Mouse (Mus musculus): Measurements from ENCODE around the gene Dnaic1.

DNA sequence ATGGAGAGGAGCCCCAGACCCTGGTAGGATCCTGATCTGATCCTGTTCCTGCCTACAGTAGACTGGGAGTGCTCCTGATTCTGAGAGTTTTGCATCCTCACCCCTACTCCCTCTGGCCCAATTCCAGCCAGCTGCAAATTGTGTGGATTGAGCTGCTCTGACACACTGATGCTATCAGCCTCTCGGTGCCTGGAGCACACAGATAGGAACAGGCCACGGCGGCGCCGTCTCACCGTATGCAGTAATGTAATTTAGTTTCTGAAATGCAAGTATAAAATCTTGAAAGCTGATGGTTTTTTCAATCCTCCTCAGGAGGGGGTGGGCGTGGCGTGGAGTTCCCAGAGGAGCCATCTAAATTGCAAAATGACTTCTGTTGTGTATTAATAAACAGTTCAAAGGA lies 27.4 kb upstream of the Dnaic1 start:
- no peak for TF ChIP-seq ZC3H11A (IDR thresholded peaks at IDR 0.05; ENCODE audit: low read depth, low read length)
- no peak for TF ChIP-seq POLR2A (IDR thresholded peaks at IDR 0.05; ENCODE audit: low read depth, low read length)
- no peak for TF ChIP-seq GABPA (IDR thresholded peaks at IDR 0.05; ENCODE audit: insufficient replicate concordance, low read depth, low read length)
- no peak for TF ChIP-seq CTCF (conservative IDR thresholded peaks at IDR 0.05 in 1 of 2, IDR thresholded peaks at IDR 0.05 in 1 of 2; ENCODE audit: low read depth in 2 of 2, low read length in 2 of 2)
- TF ChIP-seq MXI1 (IDR thresholded peaks at IDR 0.05; ENCODE audit: low read depth, low read length): no peak
- TF ChIP-seq MAX (IDR thresholded peaks at IDR 0.05; ENCODE audit: low read length): no peak
- no peak for TF ChIP-seq CHD2 (IDR thresholded peaks at IDR 0.05; ENCODE audit: low read length)
- TF ChIP-seq TCF12 (IDR thresholded peaks at IDR 0.05; ENCODE audit: low read depth, low read length): no peak
- no peak for TF ChIP-seq NELFE (IDR thresholded peaks at IDR 0.05; ENCODE audit: low read depth, low read length)
- TF ChIP-seq ELF1 (IDR thresholded peaks at IDR 0.05; ENCODE audit: low read depth, low read length): no peak
- TF ChIP-seq USF2 (conservative IDR thresholded peaks at IDR 0.05; ENCODE audit: low read depth, low read length): no peak
- no peak for TF ChIP-seq EP300 (IDR thresholded peaks at IDR 0.05; ENCODE audit: low read length)

Data from CH12.LX (cell line).